In the genomic region with DNA sequence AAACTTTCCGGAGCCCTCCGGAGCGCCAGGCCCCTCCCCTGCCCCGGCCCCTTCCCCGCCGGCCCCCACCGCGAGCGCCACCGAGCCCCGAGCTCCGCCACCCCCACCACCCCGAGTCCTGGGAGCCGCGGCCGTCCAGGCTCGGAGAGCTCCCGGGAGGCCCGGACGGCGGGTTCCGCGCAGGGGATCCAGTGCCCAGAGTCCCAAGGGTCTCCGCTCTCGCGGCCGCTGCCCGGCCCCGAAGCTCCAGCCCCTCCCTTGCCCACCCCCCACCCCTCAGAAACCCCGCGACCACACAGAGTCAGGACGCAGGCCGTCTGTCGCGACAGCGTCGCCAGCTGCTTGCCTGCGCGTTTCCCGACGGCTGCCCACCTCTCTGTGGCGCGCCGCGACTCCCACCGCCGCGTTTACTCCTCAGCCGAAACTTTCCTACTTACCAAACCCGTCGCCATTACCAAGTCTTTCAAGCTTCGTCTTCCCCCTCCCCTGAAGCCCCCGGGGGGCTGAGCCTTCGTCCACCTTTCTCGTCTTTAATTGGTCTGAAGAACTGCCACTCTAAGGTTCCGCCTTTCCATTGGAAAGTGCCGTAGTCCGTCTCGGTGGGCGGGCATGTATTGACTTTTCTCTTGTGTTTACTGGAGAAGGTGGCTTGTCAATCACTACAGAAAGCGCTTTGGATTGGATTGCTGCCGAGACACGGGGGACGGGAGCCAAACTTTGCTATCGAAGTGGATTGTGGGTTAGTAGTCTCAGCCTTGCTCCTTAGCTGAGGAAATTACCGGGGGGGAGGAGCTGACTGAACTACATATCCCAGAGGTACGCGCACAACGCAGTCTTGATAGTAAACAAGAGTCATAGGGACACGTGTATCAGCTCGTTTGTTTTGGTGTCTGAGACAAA, we compare ENCODE assay signal across 8 mouse cellular contexts. TPM values are rescaled to one million over a fixed set of nuclear protein-coding genes. Genes with fewer than 3 reads are reported as not detected.
DNase-seq lines count a peak whose midpoint lies in the region; ATAC-seq lines count a peak whose summit lies in the region.

A gene (minus strand): TSS at position 777 of the 900 bp plus-strand sequence.

- H3K4me3 ChIP-seq in brown adipose tissue, adult 24 weeks (ENCODE audit: insufficient read depth, low read depth, low read length): peak within 1 kb of the TSS; percentile 76
- H3K4me3 ChIP-seq in heart, embryonic 13.5 days: peak within 1 kb of the TSS; percentile 93
- H3K4me3 ChIP-seq in liver, embryonic 12.5 days: peak within 1 kb of the TSS; percentile 99
- peak within 1 kb of the TSS; percentile 85 for H3K4me3 ChIP-seq in stomach, embryonic 15.5 days (replicated peaks)

- peak within 1 kb of the TSS; percentile 76 for H3K4me2 ChIP-seq in heart, embryonic 13.5 days
- H3K4me2 ChIP-seq in liver, embryonic 12.5 days: peak within 1 kb of the TSS; percentile 87
- H3K4me2 ChIP-seq in stomach, embryonic 15.5 days: peak within 1 kb of the TSS; percentile 79

- no peaks in the 10 kb centered on the region for H3K9me3 ChIP-seq in heart, embryonic 13.5 days
- H3K9me3 ChIP-seq in liver, embryonic 12.5 days (replicated peaks): no peaks in the 10 kb centered on the region
- H3K9me3 ChIP-seq in stomach, embryonic 15.5 days: no peaks in the 10 kb centered on the region

- peak; percentile 99 for DNase-seq in CD4-positive, CD25-positive, alpha-beta regulatory T cell, adult 2 months (ENCODE audit: low read depth, low spot score)
- DNase-seq in fat pad, adult 2 months (ENCODE audit: extremely low read depth, low read depth, low spot score): peak; percentile 100
- DNase-seq in kidney, postnatal 10 days: peak; percentile 98
- DNase-seq in natural killer cell, adult 2 months (ENCODE audit: low spot score in 2 of 2): peak; percentile 99

- ATAC-seq in heart, embryonic 13.5 days (ENCODE audit: extremely low read depth, insufficient number of reproducible peaks, low FRiP score, low TSS enrichment): peak; percentile 90
- ATAC-seq in liver, embryonic 12.5 days: peak; percentile 95
- ATAC-seq in stomach, embryonic 15.5 days (ENCODE audit: insufficient read depth, low FRiP score, low read depth): peak; percentile 95

- peak within 1 kb of the TSS; percentile 88 for H3K27ac ChIP-seq in brown adipose tissue, adult 24 weeks (replicated peaks; ENCODE audit: low read depth, low read length)
- H3K27ac ChIP-seq in heart, embryonic 13.5 days (replicated peaks): peak within 1 kb of the TSS; percentile 100
- H3K27ac ChIP-seq in liver, embryonic 12.5 days: peak within 1 kb of the TSS; percentile 98
- peak within 1 kb of the TSS; percentile 98 for H3K27ac ChIP-seq in stomach, embryonic 15.5 days

- peak within 1 kb of the TSS; percentile 99 for H3K9ac ChIP-seq in heart, embryonic 13.5 days
- peak within 1 kb of the TSS; percentile 98 for H3K9ac ChIP-seq in liver, embryonic 12.5 days
- peak within 1 kb of the TSS; percentile 59 for H3K9ac ChIP-seq in stomach, embryonic 15.5 days

- H3K36me3 ChIP-seq in heart, embryonic 13.5 days: 0 out of 2 replicates have a peak, but pooled peaks cover 2% of the 10 kb centered on the region
- no peaks in the 10 kb centered on the region for H3K36me3 ChIP-seq in liver, embryonic 12.5 days
- H3K36me3 ChIP-seq in stomach, embryonic 15.5 days: no peaks in the 10 kb centered on the region

- H3K27me3 ChIP-seq in heart, embryonic 13.5 days (replicated peaks): no peaks in the 10 kb centered on the region
- no peaks in the 10 kb centered on the region for H3K27me3 ChIP-seq in liver, embryonic 12.5 days (replicated peaks)
- no peaks in the 10 kb centered on the region for H3K27me3 ChIP-seq in stomach, embryonic 15.5 days (replicated peaks)

- under 1% methylated on average over 70 of the region's 71 CpGs for WGBS in heart, embryonic 13.5 days
- WGBS in liver, embryonic 12.5 days (ENCODE audit: insufficient replicate concordance): under 1% methylated on average over 66 of the region's 71 CpGs
- WGBS in stomach, embryonic 15.5 days: under 1% methylated on average over 69 of the region's 71 CpGs

- H3K4me1 ChIP-seq in brown adipose tissue, adult 24 weeks (ENCODE audit: control insufficient read depth, insufficient read depth, insufficient read length, low read length): no peaks in the 10 kb centered on the region
- peaks cover 25% of the 10 kb centered on the region for H3K4me1 ChIP-seq in heart, embryonic 13.5 days
- peaks cover 42% of the 10 kb centered on the region for H3K4me1 ChIP-seq in liver, embryonic 12.5 days
- no peaks in the 10 kb centered on the region for H3K4me1 ChIP-seq in stomach, embryonic 15.5 days

RNA-seq across cellular contexts. Expression of the gene that starts here (rescaled TPM):
- 57.8 and 69.0 TPM in 2 replicates for polyA plus RNA-seq in brown adipose tissue, adult 24 weeks (2012; ENCODE audit: insufficient read depth, insufficient read length, missing spikeins)
- 89.2 and 95.3 TPM in 2 replicates for polyA plus RNA-seq in heart, embryonic 13.5 days (2015; fragmentation: Nextera tagmentation; extraction: Ambion mirVana)
- 33.7 and 36.6 TPM in 2 replicates for polyA plus RNA-seq in liver, embryonic 12.5 days (2016; fragmentation: Nextera tagmentation; extraction: Ambion mirVana)
- polyA plus RNA-seq in stomach, embryonic 15.5 days (2015; fragmentation: Nextera tagmentation; extraction: Ambion mirVana): 97.8 and 99.6 TPM in 2 replicates

Comparison
In these comparisons a context has a peak if more than half of its experiments do, and no peak if none do; other contexts are left out.
1. Peak in every context shown above with its lines: DNase-seq, ATAC-seq, H3K4me3 ChIP-seq and H3K27ac ChIP-seq.